Mouse (Mus musculus) erythroid progenitor cell, adult 5-6 weeks (primary cell): ENCODE data around the gene Pemt. TPM values are rescaled to one million over a fixed set of nuclear protein-coding genes. Genes with fewer than 3 reads are reported as not detected.

Source experiments
- ATAC-seq: replicated peaks from 2 replicates; pipeline ENCODE4 v1.8.0; 2016; ENCODE audit warnings: moderate number of reproducible peaks, mild to moderate bottlenecking, moderate TSS enrichment, inconsistent platforms; ENCODE audit not compliant: poor library complexity, low FRiP score, severe bottlenecking
- total RNA-seq, 2 experiments: library from RNA; stranded (forward) in 1 of 2; stranded (reverse) in 1 of 2; fragments of 150-400 nt in 1 of 2; fragments of 186-747, 209-891 nt in 1 of 2; gene quantifications; 2 replicates each; pipeline versions ENCODE4 v1.2.3 to v1.2.4; 2015 to 2017; ENCODE audit warnings: low replicate concordance in 2 of 2

Pemt gene
- total RNA-seq (2015; ENCODE audit: low replicate concordance) (4.0 TPM in 1 of 2 replicates, not detected in the other), total RNA-seq (2017; ENCODE audit: low replicate concordance) (not detected in 2 replicates)

- ATAC-seq: peak; percentile 93
These were observed at the start of gene Pemt for GRCm38 (mm10) chr11:60046058-60046735. Gene Pemt, minus strand, starts transcription at chr11:60046489.

GRCm38 (mm10) chr11:60094909-60095810 is 48.9 kb upstream of the Pemt start:
- ATAC-seq: no peak

GRCm38 (mm10) chr11:60093984-60094587 is 47.8 kb upstream of the Pemt start:
- ATAC-seq: no peak

GRCm38 (mm10) chr11:60093227-60093626 is 46.9 kb upstream of the Pemt start:
- ATAC-seq: no peak

GRCm38 (mm10) chr11:60091422-60091761 is 45.1 kb upstream of the Pemt start:
- ATAC-seq: no peak

GRCm38 (mm10) chr11:60090696-60091421 is 44.6 kb upstream of the Pemt start:
- no peak for ATAC-seq

GRCm38 (mm10) chr11:60088947-60089346 is 42.7 kb upstream of the Pemt start:
- ATAC-seq: no peak

GRCm38 (mm10) chr11:60086676-60087075 is 40.4 kb upstream of the Pemt start:
- ATAC-seq: no peak

- ATAC-seq: peak; percentile 79
These were observed 38.3 kb upstream of the Pemt start for GRCm38 (mm10) chr11:60084589-60084988.

GRCm38 (mm10) chr11:60076790-60077189 is 30.5 kb upstream of the Pemt start:
- ATAC-seq: peak; percentile 59

GRCm38 (mm10) chr11:60076183-60076582 is 29.9 kb upstream of the Pemt start:
- ATAC-seq: no peak

- ATAC-seq: no peak
These were observed 27.7 kb upstream of the Pemt start for GRCm38 (mm10) chr11:60073936-60074502.

GRCm38 (mm10) chr11:60073121-60073520 is 26.8 kb upstream of the Pemt start:
- no peak for ATAC-seq

- no peak for ATAC-seq
These were observed 24.9 kb upstream of the Pemt start for GRCm38 (mm10) chr11:60071221-60071620.

- no peak for ATAC-seq
These were observed 24.3 kb upstream of the Pemt start for GRCm38 (mm10) chr11:60070599-60070998.

GRCm38 (mm10) chr11:60068631-60069030 is 22.3 kb upstream of the Pemt start:
- no peak for ATAC-seq

- no peak for ATAC-seq
These were observed 21.4 kb upstream of the Pemt start for GRCm38 (mm10) chr11:60067646-60068045.

GRCm38 (mm10) chr11:60065267-60065666 is 19.0 kb upstream of the Pemt start:
- ATAC-seq: no peak

GRCm38 (mm10) chr11:60061504-60062006 is 15.3 kb upstream of the Pemt start:
- ATAC-seq: no peak
